Mouse (Mus musculus): ENCODE measurements around the gene Tex11.

DNA sequence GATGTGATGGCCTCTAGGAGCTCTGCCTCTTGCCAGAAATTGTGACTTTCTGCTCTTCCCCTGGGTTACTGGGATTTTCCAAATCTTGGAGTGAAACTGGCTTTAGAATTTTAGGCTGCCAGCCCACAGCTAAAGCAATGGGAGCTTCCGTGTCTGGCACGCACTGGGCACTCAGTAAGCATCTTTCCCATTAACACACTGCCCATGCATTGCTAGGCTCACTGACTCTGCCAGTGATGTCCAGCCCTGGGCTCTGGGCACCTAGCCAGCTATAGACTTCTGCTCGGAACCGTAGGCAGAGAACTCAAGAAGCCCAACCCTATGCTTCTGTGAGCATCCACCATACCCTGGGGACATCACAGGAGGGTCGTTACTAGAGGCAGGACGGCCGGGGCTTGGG lies 243.7 kb downstream of the Tex11 start:
- TF ChIP-seq CTCF (IDR thresholded peaks at IDR 0.05; ENCODE audit: low read depth) (no peak), EP300 (optimal IDR thresholded peaks at IDR 0.05) (no peak)

Measured in stomach, postnatal 0 days (tissue).